Mouse (Mus musculus) heart, embryonic 14.5 days (tissue): Measurements from ENCODE around the gene Ces1e. TPM values are rescaled to one million over a fixed set of nuclear protein-coding genes. Genes with fewer than 3 reads are reported as not detected.

Experiments
- ATAC-seq: fragments of 200-750 bp; cut with Nextera tagmentation; 2 replicates; pipeline ENCODE4 v1.8.0; 2017; ENCODE audit warnings: low read depth, moderate TSS enrichment; ENCODE audit not compliant: insufficient number of reproducible peaks, insufficient read depth, low FRiP score
- H3K27ac ChIP-seq, 2 experiments: fragments of 200-500 bp in 1 of 2; fragments of 300-500 bp in 1 of 2; sonication (generic) in 1 of 2; replicated peaks in 1 of 2; 2 replicates each; pipeline ENCODE4 v1.5.1; 2012 to 2014; ENCODE audit warnings: low read depth in 2 of 2, low read length in 2 of 2, control low read depth in 1 of 2, mild to moderate bottlenecking in 1 of 2, mixed read lengths in 1 of 2; ENCODE audit not compliant: control insufficient read depth in 1 of 2, insufficient read depth in 1 of 2
- H3K27me3 ChIP-seq: fragments of 300-500 bp; sonication (generic); 2 replicates; pipeline ENCODE4 v1.6.1; 2014; ENCODE audit warnings: mild to moderate bottlenecking, low read length, control low read depth; ENCODE audit not compliant: control insufficient read depth, insufficient read depth
- H3K36me3 ChIP-seq: fragments of 300-500 bp; sonication (generic); 2 replicates; pipeline ENCODE4 v1.6.1; 2014; ENCODE audit warnings: mild to moderate bottlenecking, control low read depth, low read length, mixed read lengths; ENCODE audit not compliant: control insufficient read depth, insufficient read depth
- H3K4me1 ChIP-seq, 2 experiments: fragments of 200-500 bp in 1 of 2; fragments of 300-500 bp in 1 of 2; sonication (generic) in 1 of 2; 2 replicates each; pipeline ENCODE4 v1.6.1; 2012 to 2014; ENCODE audit warnings: low read length in 2 of 2, control low read depth in 1 of 2, mixed read lengths in 1 of 2; ENCODE audit not compliant: control insufficient read depth in 2 of 2, insufficient read depth in 2 of 2
- H3K4me2 ChIP-seq: fragments of 300-500 bp; sonication (generic); 2 replicates; pipeline ENCODE4 v1.6.1; 2014; ENCODE audit warnings: mild to moderate bottlenecking, low read length
- H3K4me3 ChIP-seq, 2 experiments: fragments of 200-500 bp in 1 of 2; fragments of 300-500 bp in 1 of 2; sonication (generic) in 1 of 2; 2 replicates each; pipeline ENCODE4 v1.5.1; 2012 to 2014; ENCODE audit warnings: low read length in 2 of 2, mild to moderate bottlenecking in 2 of 2, control low read depth in 1 of 2, low read depth in 1 of 2, moderate library complexity in 1 of 2; ENCODE audit not compliant: control insufficient read depth in 1 of 2, insufficient read depth in 1 of 2
- H3K9ac ChIP-seq: fragments of 300-500 bp; sonication (generic); 2 replicates; pipeline ENCODE4 v1.6.1; 2014; ENCODE audit warnings: mild to moderate bottlenecking, low read length
- H3K9me3 ChIP-seq: fragments of 300-500 bp; sonication (generic); 2 replicates; pipeline ENCODE4 v1.6.1; 2016; ENCODE audit warnings: low read length, control low read depth; ENCODE audit not compliant: control insufficient read depth
- WGBS: fragments of 180-500 bp; shearing (Covaris S2); extraction: QIAGEN DNeasy Blood & Tissue Kit; methylation state at CpG from one replicate; pipeline ENCODE4 v1.1.7; 2014; 5-methylcytosine and 5-hydroxymethylcytosine counted together
- polyA plus RNA-seq: library from polyadenylated mRNA; unstranded; fragments of >200 nt; fragmentation: Nextera tagmentation; extraction: Ambion mirVana; gene quantifications from 2 replicates; pipeline ENCODE4 v1.2.1, GENCODE M21; 2014

Gene Ces1e
- 0.12 and 0.30 TPM in 2 replicates for polyA plus RNA-seq

- Histone ChIP-seq H3K9me3 (no peaks in the 10 kb centered on the region), H3K4me3 (no peak within 1 kb of the TSS), H3K4me2 (no peak within 1 kb of the TSS), H3K27me3 (no peaks in the 10 kb centered on the region), H3K9ac (no peak within 1 kb of the TSS), H3K4me1 (no peaks in the 10 kb centered on the region), H3K27ac (no peak within 1 kb of the TSS), H3K36me3 (no peaks in the 10 kb centered on the region)
- no peak for ATAC-seq
Observed at GRCm38 (mm10) chr8:93229446-93229845, at the start of gene Ces1e. Gene Ces1e (minus strand): TSS chr8:93229619.

- WGBS: 65% methylated on average over 4 of the region's 4 CpGs
Observed at GRCm38 (mm10) chr8:93278176-93278805, 48.9 kb upstream of the Ces1e start.

DNA sequence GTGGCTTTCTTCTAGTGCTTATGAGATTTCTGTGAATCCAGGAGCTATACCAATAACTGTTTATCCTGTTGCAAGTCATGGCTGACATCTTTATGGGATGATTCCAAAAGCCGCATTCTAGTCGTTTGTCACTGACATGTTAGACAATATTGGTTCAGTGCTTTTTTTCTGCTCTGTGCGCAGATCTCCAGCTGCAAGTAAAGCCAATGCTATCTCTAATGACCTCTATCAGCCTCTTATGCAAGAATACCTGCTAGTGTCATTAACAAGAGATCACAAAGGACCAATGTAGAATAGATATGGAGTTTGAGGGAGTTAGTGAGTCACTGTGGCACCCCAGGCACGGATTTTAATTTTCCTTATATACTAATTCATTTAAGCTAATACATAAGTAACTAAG, 45.2 kb upstream of the Ces1e start:
- Histone ChIP-seq H3K27me3 (no peaks in the 10 kb centered on the region), H3K9ac (no peak overlapping the region), H3K9me3 (no peaks in the 10 kb centered on the region), H3K27ac (no peak overlapping the region), H3K4me2 (no peak overlapping the region), H3K4me1 (no peaks in the 10 kb centered on the region), H3K36me3 (no peaks in the 10 kb centered on the region), H3K4me3 (no peak overlapping the region)
- ATAC-seq: no peak
- 77% methylated on average over 4 of the region's 4 CpGs for WGBS

More at GRCm38 (mm10) chr8:93278176-93278805, 48.9 kb upstream of the Ces1e start:
- H3K36me3 ChIP-seq: no peaks in the 10 kb centered on the region
- H3K4me1 ChIP-seq: no peaks in the 10 kb centered on the region
- no peak overlapping the region for H3K4me2 ChIP-seq
- H3K4me3 ChIP-seq: no peak overlapping the region
- H3K27ac ChIP-seq: no peak overlapping the region
- H3K9ac ChIP-seq: no peak overlapping the region
- ATAC-seq: no peak
- H3K9me3 ChIP-seq: no peaks in the 10 kb centered on the region
- no peaks in the 10 kb centered on the region for H3K27me3 ChIP-seq

DNA sequence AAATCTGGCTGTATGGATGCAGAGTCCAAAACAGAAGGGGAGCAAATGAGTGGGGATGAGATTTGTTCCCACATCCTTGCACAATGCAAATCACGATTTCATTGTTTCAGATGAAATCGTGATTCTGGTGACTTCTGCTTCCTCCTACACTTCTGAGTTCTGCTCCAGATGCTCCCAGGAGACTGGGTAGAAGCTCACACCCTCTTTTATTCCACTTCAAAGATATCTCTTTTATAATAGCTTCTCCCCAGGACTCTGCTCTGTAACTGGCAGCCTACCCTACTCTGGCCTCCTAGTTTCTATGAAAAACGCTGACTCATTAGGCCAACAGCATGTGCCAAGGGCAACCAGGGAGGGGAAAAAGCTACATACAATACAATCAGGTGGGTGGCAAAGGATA, 43.9 kb upstream of the Ces1e start:
- H3K9ac ChIP-seq: no peak overlapping the region
- no peak for ATAC-seq
- H3K9me3 ChIP-seq: no peaks in the 10 kb centered on the region
- no peak overlapping the region for H3K4me3 ChIP-seq
- 74% methylated on average over 3 of the region's 3 CpGs for WGBS
- no peak overlapping the region for H3K4me2 ChIP-seq
- H3K4me1 ChIP-seq: no peaks in the 10 kb centered on the region
- no peaks in the 10 kb centered on the region for H3K36me3 ChIP-seq
- no peak overlapping the region for H3K27ac ChIP-seq
- H3K27me3 ChIP-seq: no peaks in the 10 kb centered on the region

DNA sequence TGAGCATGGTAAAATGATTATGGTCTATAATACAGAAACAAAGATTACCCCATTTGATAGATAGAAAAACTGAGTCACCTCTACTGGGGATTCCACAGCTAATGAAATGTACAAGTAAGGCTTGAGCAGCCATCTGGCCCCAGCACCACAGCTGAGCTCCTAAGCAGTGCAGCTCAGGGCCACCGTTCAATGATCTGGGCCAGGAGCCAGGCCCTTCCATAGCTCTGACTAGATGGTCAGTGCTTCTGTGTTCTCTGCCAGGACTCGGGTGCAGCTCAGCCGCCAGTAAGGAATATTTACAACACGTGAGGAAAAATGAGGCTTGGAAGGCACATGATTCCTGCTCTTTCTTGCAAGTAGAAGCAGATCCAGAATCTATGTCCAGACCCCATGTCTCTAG, 43.3 kb upstream of the Ces1e start:
- no peak overlapping the region for H3K27ac ChIP-seq
- no peaks in the 10 kb centered on the region for H3K4me1 ChIP-seq
- 77% methylated on average over 4 of the region's 4 CpGs for WGBS
- no peak overlapping the region for H3K4me2 ChIP-seq
- no peaks in the 10 kb centered on the region for H3K27me3 ChIP-seq
- no peak for ATAC-seq
- no peak overlapping the region for H3K9ac ChIP-seq
- no peaks in the 10 kb centered on the region for H3K36me3 ChIP-seq
- no peaks in the 10 kb centered on the region for H3K9me3 ChIP-seq
- H3K4me3 ChIP-seq: no peak overlapping the region

DNA sequence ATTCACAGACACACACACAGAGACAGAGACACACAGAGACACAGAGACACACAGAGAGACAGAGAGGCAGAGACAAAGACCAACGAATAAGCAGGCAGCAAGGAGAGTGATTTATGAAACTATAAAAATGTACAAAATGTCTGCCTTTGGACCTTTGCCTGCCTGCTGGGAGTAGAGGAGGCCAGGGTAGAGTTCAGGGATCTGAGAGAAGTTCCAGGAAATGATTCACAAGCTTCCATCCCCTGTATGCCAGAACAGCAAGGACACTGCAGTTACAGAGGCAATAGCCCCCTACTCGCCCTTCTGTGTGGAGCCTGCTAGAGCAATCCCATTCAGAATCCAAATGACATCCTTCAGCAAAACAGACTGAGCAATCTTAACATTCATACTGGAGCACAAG, 32.0 kb upstream of the Ces1e start:
- no peak overlapping the region for H3K4me2 ChIP-seq
- ATAC-seq: no peak
- H3K36me3 ChIP-seq: no peaks in the 10 kb centered on the region
- H3K27ac ChIP-seq: no peak overlapping the region
- no peaks in the 10 kb centered on the region for H3K4me1 ChIP-seq
- 67% methylated on average over 2 of the region's 2 CpGs for WGBS
- no peak overlapping the region for H3K9ac ChIP-seq
- H3K27me3 ChIP-seq: no peaks in the 10 kb centered on the region
- no peaks in the 10 kb centered on the region for H3K9me3 ChIP-seq
- no peak overlapping the region for H3K4me3 ChIP-seq

- WGBS: 87% methylated on average over 1 of the region's 1 CpGs
- ATAC-seq: no peak
Observed at GRCm38 (mm10) chr8:93252400-93252925, 23.0 kb upstream of the Ces1e start.

DNA sequence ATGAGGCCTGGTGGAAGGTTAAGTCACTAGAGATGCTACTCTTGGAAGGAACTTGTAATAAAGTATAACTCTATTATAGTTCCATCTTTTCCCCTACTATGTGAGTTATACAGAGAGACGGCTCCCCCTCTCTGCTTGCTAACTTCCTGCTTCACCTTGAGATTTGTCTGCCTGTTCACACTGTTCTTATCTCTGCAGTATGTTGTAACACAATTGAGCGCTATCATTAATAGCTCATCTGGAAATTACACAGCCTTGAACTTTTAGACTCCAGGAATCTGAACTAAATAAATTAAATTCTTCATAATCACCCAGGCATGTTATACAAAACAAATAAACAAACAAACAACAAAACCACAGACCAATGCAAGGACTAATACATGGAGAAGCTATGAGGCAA, 16.6 kb upstream of the Ces1e start:
- Histone ChIP-seq H3K4me2 (no peak overlapping the region), H3K27me3 (no peaks in the 10 kb centered on the region), H3K9ac (no peak overlapping the region), H3K27ac (no peak overlapping the region), H3K4me3 (no peak overlapping the region), H3K36me3 (no peaks in the 10 kb centered on the region), H3K4me1 (no peaks in the 10 kb centered on the region), H3K9me3 (no peaks in the 10 kb centered on the region)
- WGBS: 65% methylated on average over 2 of the region's 2 CpGs
- no peak for ATAC-seq

More at GRCm38 (mm10) chr8:93252400-93252925, 23.0 kb upstream of the Ces1e start:
- no peak overlapping the region for H3K4me2 ChIP-seq
- H3K9me3 ChIP-seq: no peaks in the 10 kb centered on the region
- H3K4me1 ChIP-seq: no peaks in the 10 kb centered on the region
- H3K27ac ChIP-seq: no peak overlapping the region
- no peak overlapping the region for H3K4me3 ChIP-seq
- H3K27me3 ChIP-seq: no peaks in the 10 kb centered on the region
- H3K36me3 ChIP-seq: no peaks in the 10 kb centered on the region
- no peak overlapping the region for H3K9ac ChIP-seq
